Comparison of ENCODE assay signal across 9 mouse cellular contexts in the genomic region with DNA sequence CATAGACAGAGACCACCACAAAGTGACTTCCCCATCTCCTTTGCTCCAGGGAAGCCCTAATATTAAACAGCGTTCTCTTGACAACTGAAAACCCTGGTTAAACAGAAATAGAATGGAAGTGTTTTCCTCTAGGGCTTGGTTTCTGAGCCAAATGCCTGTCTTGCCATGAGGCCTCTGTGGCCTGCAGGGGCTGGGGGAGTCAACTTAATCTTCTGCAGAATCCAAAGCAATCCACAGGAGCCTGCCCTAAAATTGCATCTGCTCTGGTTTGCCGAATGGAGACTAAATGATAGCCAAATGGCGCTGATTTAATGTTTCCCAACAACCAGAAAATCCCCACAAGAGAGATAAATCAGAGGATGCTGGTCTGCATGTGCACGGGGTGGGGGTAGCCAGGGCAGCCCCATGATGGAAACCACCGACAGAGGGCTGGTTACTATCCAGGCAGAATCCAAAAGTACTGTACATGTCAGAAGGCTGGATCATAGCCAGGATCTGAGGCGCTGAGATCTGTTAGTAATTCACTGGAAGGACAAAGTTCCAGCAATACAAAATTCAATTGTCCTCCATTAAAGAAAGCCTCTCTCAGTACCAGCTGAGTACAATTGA.
DNase-seq lines count a peak whose midpoint lies in the region; ATAC-seq lines count a peak whose summit lies in the region.
"Had no signal": no experiment of that assay in that cellular context is flagged by ENCODE, and none has a peak within 500 bp of the region (broad histone marks: within the 10 kb centered on the region; RNA-seq: fewer than 3 reads in every experiment).

No protein-coding gene starts in this region.

- H3K36me3 ChIP-seq in neural tube, embryonic 12.5 days: no peaks in the 10 kb centered on the region; the same call in 1 of the 2 replicates

- ATAC-seq in neural tube, embryonic 12.5 days (ENCODE audit: low FRiP score, low read depth): peak; percentile 74

- H3K27me3 ChIP-seq in neural tube, embryonic 12.5 days (replicated peaks): no peaks in the 10 kb centered on the region

- H3K4me1 ChIP-seq in neural tube, embryonic 12.5 days: peaks cover 29% of the 10 kb centered on the region

- no peak overlapping the region for H3K4me2 ChIP-seq in neural tube, embryonic 12.5 days (replicated peaks)

- intact Hi-C loops in left cerebral cortex, postnatal 25 days (cut with DNase I): loop anchor here (5.0 kb wide), 1 partner anchor 257 kb away; no protein-coding TSS in a partner anchor

- peak; percentile 41 to 57 for DNase-seq in left cerebral cortex, postnatal 25 days (ENCODE audit: low spot score in 2 of 2)
- no peak for DNase-seq in left cerebral cortex, adult 8-10 months (ENCODE audit: low spot score in 2 of 2)
- peak; percentile 61 for DNase-seq in adrenal gland, adult 8-10 months
- DNase-seq in gastrocnemius, adult 18-20 months (ENCODE audit: low spot score): peak; percentile 47
- peak; percentile 34 for DNase-seq in kidney, adult 18-20 months
- DNase-seq in thymus, postnatal 25 days: no peak
- no peak for DNase-seq in c-Kit-positive CD71-positive TER-119-positive erythroid progenitor cells, embryonic 14.5 days (ENCODE audit: low spot score)

- no peak overlapping the region for H3K27ac ChIP-seq in neural tube, embryonic 12.5 days
- H3K27ac ChIP-seq: liver, embryonic 14.5 days had no signal

- no peak overlapping the region for H3K9ac ChIP-seq in neural tube, embryonic 12.5 days
- H3K9ac ChIP-seq: liver, embryonic 14.5 days had no signal

- H3K9me3 ChIP-seq in neural tube, embryonic 12.5 days: no peaks in the 10 kb centered on the region

- no peak overlapping the region for H3K4me3 ChIP-seq in neural tube, embryonic 12.5 days

- WGBS in neural tube, embryonic 12.5 days: 33% methylated on average over 6 of the region's 6 CpGs

Comparison
In these comparisons a context has a peak if more than half of its experiments do, and no peak if none do; other contexts are left out.
1. DNase-seq: peak in left cerebral cortex, postnatal 25 days (2 of 2), adrenal gland, adult 8-10 months (single experiment), gastrocnemius, adult 18-20 months (single experiment) and kidney, adult 18-20 months (single experiment); none in left cerebral cortex, adult 8-10 months (0 of 2), thymus, postnatal 25 days (single experiment) and c-Kit-positive CD71-positive TER-119-positive erythroid progenitor cells, embryonic 14.5 days (single experiment).